Mouse (Mus musculus): ENCODE measurements around the gene Macf1. TPM values are rescaled to one million over a fixed set of nuclear protein-coding genes. Genes with fewer than 3 reads are reported as not detected.
A peak's percentile ranks its signal among the peaks of the same experiment; 100 is the strongest.
"Not testable (repeated sequence)": the region's sequence is repeated elsewhere in the genome, so short reads cannot be mapped to it uniquely, and the experiment has no call there.

The Macf1 gene
- polyA plus RNA-seq, 1 experiment from 2014 or later = 43.7 TPM

GRCm38 (mm10) chr4:123532001-123532400 lies 152.2 kb downstream of the Macf1 start:
- WGBS = 37% methylated on average over 3 of the region's 3 CpGs
- no peaks in the 10 kb centered on the region for H3K9me3 ChIP-seq
- H3K36me3 ChIP-seq = peaks cover 32% of the 10 kb centered on the region
- H3K4me2 ChIP-seq = no peak overlapping the region
- ATAC-seq (ENCODE audit: extremely low read depth, insufficient number of reproducible peaks, low FRiP score, low TSS enrichment) = no peak
- H3K27me3 ChIP-seq (replicated peaks) = no peaks in the 10 kb centered on the region
- no peak overlapping the region for H3K4me3 ChIP-seq
- peaks cover 43% of the 10 kb centered on the region for H3K4me1 ChIP-seq
- H3K9ac ChIP-seq = no peak overlapping the region
- no peak overlapping the region for H3K27ac ChIP-seq (replicated peaks)

GRCm38 (mm10) chr4:123530976-123531375 lies 153.2 kb downstream of the Macf1 start:
- H3K4me1 ChIP-seq = peaks cover 51% of the 10 kb centered on the region
- no peak overlapping the region for H3K4me3 ChIP-seq
- no peak overlapping the region for H3K9ac ChIP-seq
- H3K36me3 ChIP-seq = peaks cover 31% of the 10 kb centered on the region
- 80% methylated on average over 6 of the region's 6 CpGs for WGBS
- H3K9me3 ChIP-seq = no peaks in the 10 kb centered on the region
- no peak for ATAC-seq (ENCODE audit: extremely low read depth, insufficient number of reproducible peaks, low FRiP score, low TSS enrichment)
- no peak overlapping the region for H3K4me2 ChIP-seq
- H3K27ac ChIP-seq (replicated peaks) = no peak overlapping the region
- H3K27me3 ChIP-seq (replicated peaks) = no peaks in the 10 kb centered on the region

GRCm38 (mm10) chr4:123529230-123529629 lies 154.9 kb downstream of the Macf1 start:
- Histone ChIP-seq H3K9ac (no peak overlapping the region), H3K36me3 (peaks cover 25% of the 10 kb centered on the region), H3K27me3 (replicated peaks) (no peaks in the 10 kb centered on the region), H3K4me3 (no peak overlapping the region), H3K9me3 (no peaks in the 10 kb centered on the region), H3K27ac (replicated peaks) (no peak overlapping the region), H3K4me1 (peaks cover 54% of the 10 kb centered on the region), H3K4me2 (no peak overlapping the region)
- no peak for ATAC-seq (ENCODE audit: extremely low read depth, insufficient number of reproducible peaks, low FRiP score, low TSS enrichment)
- WGBS = 51% methylated on average over 6 of the region's 6 CpGs

GRCm38 (mm10) chr4:123527607-123528010 lies 156.6 kb downstream of the Macf1 start:
- Histone ChIP-seq H3K27ac (replicated peaks) (peak overlapping the region; percentile 44), H3K9me3 (no peaks in the 10 kb centered on the region), H3K4me3 (peak overlapping the region; percentile 30), H3K9ac (peak overlapping the region; percentile 66), H3K4me2 (peak overlapping the region; percentile 65), H3K36me3 (peaks cover 18% of the 10 kb centered on the region), H3K4me1 (peaks cover 67% of the 10 kb centered on the region), H3K27me3 (replicated peaks) (no peaks in the 10 kb centered on the region)
- no peak for ATAC-seq (ENCODE audit: extremely low read depth, insufficient number of reproducible peaks, low FRiP score, low TSS enrichment)
- 13% methylated on average over 8 of the region's 8 CpGs for WGBS

GRCm38 (mm10) chr4:123526779-123527280 lies 157.3 kb downstream of the Macf1 start:
- H3K4me1 ChIP-seq = peaks cover 67% of the 10 kb centered on the region
- H3K36me3 ChIP-seq = peaks cover 14% of the 10 kb centered on the region; the same call in 1 of the 2 replicates
- H3K9me3 ChIP-seq = no peaks in the 10 kb centered on the region
- peak overlapping the region; percentile 66 for H3K9ac ChIP-seq
- H3K27me3 ChIP-seq (replicated peaks) = no peaks in the 10 kb centered on the region
- H3K27ac ChIP-seq (replicated peaks) = peak overlapping the region; percentile 44; the same call in 1 of the 2 replicates
- WGBS = 47% methylated on average over 10 of the region's 10 CpGs
- H3K4me2 ChIP-seq = peak overlapping the region; percentile 65
- ATAC-seq (ENCODE audit: extremely low read depth, insufficient number of reproducible peaks, low FRiP score, low TSS enrichment) = no peak
- H3K4me3 ChIP-seq = peak overlapping the region; percentile 30

GRCm38 (mm10) chr4:123524746-123525145 lies 159.4 kb downstream of the Macf1 start:
- no peak for ATAC-seq (ENCODE audit: extremely low read depth, insufficient number of reproducible peaks, low FRiP score, low TSS enrichment)
- no peak overlapping the region for H3K9ac ChIP-seq
- H3K36me3 ChIP-seq = peaks cover 14% of the 10 kb centered on the region; the same call in 1 of the 2 replicates
- no peak overlapping the region for H3K4me2 ChIP-seq
- no peak overlapping the region for H3K4me3 ChIP-seq
- peaks cover 64% of the 10 kb centered on the region for H3K4me1 ChIP-seq
- 84% methylated on average over 5 of the region's 5 CpGs for WGBS
- no peaks in the 10 kb centered on the region for H3K27me3 ChIP-seq (replicated peaks)
- no peaks in the 10 kb centered on the region for H3K9me3 ChIP-seq
- no peak overlapping the region for H3K27ac ChIP-seq (replicated peaks)

GRCm38 (mm10) chr4:123520123-123520522 lies 164.0 kb downstream of the Macf1 start:
- H3K27ac ChIP-seq (replicated peaks); H3K4me2 ChIP-seq; ATAC-seq (ENCODE audit: extremely low read depth, insufficient number of reproducible peaks, low FRiP score, low TSS enrichment); H3K36me3 ChIP-seq; H3K9ac ChIP-seq; H3K27me3 ChIP-seq (replicated peaks); H3K9me3 ChIP-seq; H3K4me3 ChIP-seq: not testable (repeated sequence)
- 88% methylated on average over 5 of the region's 5 CpGs for WGBS
- H3K4me1 ChIP-seq = peaks cover 20% of the 10 kb centered on the region

- Histone ChIP-seq H3K27ac (replicated peaks) (no peak overlapping the region), H3K27me3 (replicated peaks) (no peaks in the 10 kb centered on the region), H3K4me1 (no peaks in the 10 kb centered on the region), H3K4me2 (no peak overlapping the region), H3K36me3 (peaks cover 31% of the 10 kb centered on the region), H3K9me3 (no peaks in the 10 kb centered on the region), H3K4me3 (no peak overlapping the region), H3K9ac (no peak overlapping the region)
- ATAC-seq (ENCODE audit: extremely low read depth, insufficient number of reproducible peaks, low FRiP score, low TSS enrichment) = no peak
- WGBS = 85% methylated on average over 1 of the region's 1 CpGs
Measured at GRCm38 (mm10) chr4:123515673-123516072, 168.5 kb downstream of the Macf1 start.

GRCm38 (mm10) chr4:123510201-123510600 lies 174.0 kb downstream of the Macf1 start:
- Histone ChIP-seq H3K27me3 (replicated peaks) (no peaks in the 10 kb centered on the region), H3K4me2 (no peak overlapping the region), H3K27ac (replicated peaks) (no peak overlapping the region), H3K9me3 (no peaks in the 10 kb centered on the region), H3K4me3 (no peak overlapping the region), H3K36me3 (peaks cover 82% of the 10 kb centered on the region), H3K9ac (no peak overlapping the region), H3K4me1 (no peaks in the 10 kb centered on the region)
- no peak for ATAC-seq (ENCODE audit: extremely low read depth, insufficient number of reproducible peaks, low FRiP score, low TSS enrichment)
- 21% methylated on average over 1 of the region's 1 CpGs for WGBS

GRCm38 (mm10) chr4:123489086-123489485 lies 195.1 kb downstream of the Macf1 start:
- no peaks in the 10 kb centered on the region for H3K9me3 ChIP-seq
- 70% methylated on average over 3 of the region's 3 CpGs for WGBS
- peaks cover 92% of the 10 kb centered on the region for H3K36me3 ChIP-seq

GRCm38 (mm10) chr4:123479991-123480390 lies 204.2 kb downstream of the Macf1 start:
- peaks cover 3% of the 10 kb centered on the region; the same call in 1 of the 2 replicates for H3K4me1 ChIP-seq
- no peaks in the 10 kb centered on the region for H3K27me3 ChIP-seq (replicated peaks)
- no peak for ATAC-seq (ENCODE audit: extremely low read depth, insufficient number of reproducible peaks, low FRiP score, low TSS enrichment)
- H3K9me3 ChIP-seq = no peaks in the 10 kb centered on the region
- no peak overlapping the region for H3K4me2 ChIP-seq
- no peak overlapping the region for H3K9ac ChIP-seq
- 90% methylated on average over 4 of the region's 4 CpGs for WGBS
- H3K36me3 ChIP-seq = peaks cover 82% of the 10 kb centered on the region
- no peak overlapping the region for H3K27ac ChIP-seq (replicated peaks)
- H3K4me3 ChIP-seq = no peak overlapping the region

More at GRCm38 (mm10) chr4:123489086-123489485, 195.1 kb downstream of the Macf1 start:
- Histone ChIP-seq H3K27ac (replicated peaks) (no peak overlapping the region), H3K4me2 (no peak overlapping the region), H3K4me3 (no peak overlapping the region), H3K9ac (no peak overlapping the region), H3K4me1 (0 out of 2 replicates have a peak, but pooled peaks cover 4% of the 10 kb centered on the region), H3K27me3 (replicated peaks) (no peaks in the 10 kb centered on the region)
- ATAC-seq (ENCODE audit: extremely low read depth, insufficient number of reproducible peaks, low FRiP score, low TSS enrichment) = no peak
